Mouse (Mus musculus) WW6 (cell line): ENCODE measurements at regions not wholly inside any gene's neighbourhood (a gene's known extent, or its start where the extent isn't known, plus 50 kb on each side); places are given as distances from the start of the nearest gene placed in this dataset.
"Not testable (repeated sequence)": the region's sequence is repeated elsewhere in the genome, so short reads cannot be mapped to it uniquely, and the experiment has no call there.

Experiments used
- DNase-seq: peaks from one replicate; pipeline ENCODE4 v3.0.0-alpha.2; 2013; ENCODE audit warnings: low read depth, low spot score

GRCm38 (mm10) chr10:99578366-99578765, 181.1 kb downstream of the Csl start:
- DNase-seq: no peak

DNA sequence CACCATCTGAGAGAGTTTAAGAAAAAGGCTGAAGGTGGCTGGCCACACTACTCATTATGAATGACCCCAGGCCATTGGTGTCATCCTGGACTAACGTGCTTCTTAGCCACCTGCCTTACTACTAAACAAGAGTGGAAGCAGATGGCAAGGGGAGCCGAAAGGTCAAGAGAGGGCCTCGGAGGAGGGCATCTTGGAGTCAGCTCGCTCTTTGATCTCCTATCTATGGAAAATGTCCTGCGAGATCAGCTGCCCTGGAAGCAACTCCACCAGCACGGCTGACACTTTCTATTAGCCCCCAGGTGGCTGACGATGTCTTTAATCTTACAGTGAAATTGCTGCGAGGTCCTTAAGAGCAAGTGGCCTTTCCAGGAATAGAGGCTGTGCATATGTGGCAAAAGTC, 179.3 kb downstream of the Csl start:
- no peak for DNase-seq

GRCm38 (mm10) chr10:99581074-99581473, 178.4 kb downstream of the Csl start:
- no peak for DNase-seq

GRCm38 (mm10) chr10:99584855-99585254, 174.6 kb downstream of the Csl start:
- no peak for DNase-seq

DNA sequence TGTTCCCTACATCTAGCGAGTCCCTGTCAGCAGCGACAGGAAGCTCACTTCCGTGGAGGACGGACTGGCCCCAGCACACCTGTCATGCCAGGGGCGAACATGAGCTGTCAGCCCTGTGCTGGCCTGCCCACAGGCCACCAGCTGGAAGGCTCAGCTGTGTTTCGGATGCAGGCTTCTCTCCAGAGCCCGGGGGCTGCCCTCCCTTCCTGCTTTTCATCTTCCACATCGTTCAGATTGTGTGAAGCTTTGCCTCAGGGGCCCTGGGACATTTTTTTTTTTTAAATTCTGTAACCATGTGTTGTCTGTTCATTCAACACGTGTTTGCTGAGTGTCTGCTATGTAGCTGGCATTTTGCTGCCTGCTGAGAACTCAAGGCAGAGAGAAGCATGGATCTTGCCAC, 167.2 kb downstream of the Csl start:
- DNase-seq: no peak

DNA sequence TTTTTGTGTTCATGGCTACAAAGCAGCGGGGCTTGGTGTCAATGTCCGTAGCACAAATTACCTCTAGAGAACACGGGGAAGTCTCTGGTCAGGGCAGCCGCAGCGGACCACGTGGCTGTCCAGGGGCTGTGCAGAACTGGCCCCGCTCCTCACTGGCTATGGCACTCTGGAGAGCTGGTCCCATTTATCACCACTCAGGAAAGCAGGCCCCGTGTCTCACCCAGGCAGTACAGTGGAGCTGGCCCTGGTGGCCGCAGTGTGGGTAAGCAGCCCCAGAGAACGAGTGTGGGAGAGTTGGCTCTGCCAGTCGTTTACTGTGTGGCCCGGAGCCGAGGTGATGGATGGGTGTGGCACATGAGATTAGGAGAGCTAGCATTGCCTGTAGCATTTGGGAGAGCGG, 163.8 kb downstream of the Csl start:
- no peak for DNase-seq

GRCm38 (mm10) chr10:99599142-99600120, 160.0 kb downstream of the Csl start:
- not testable (repeated sequence) for DNase-seq

DNA sequence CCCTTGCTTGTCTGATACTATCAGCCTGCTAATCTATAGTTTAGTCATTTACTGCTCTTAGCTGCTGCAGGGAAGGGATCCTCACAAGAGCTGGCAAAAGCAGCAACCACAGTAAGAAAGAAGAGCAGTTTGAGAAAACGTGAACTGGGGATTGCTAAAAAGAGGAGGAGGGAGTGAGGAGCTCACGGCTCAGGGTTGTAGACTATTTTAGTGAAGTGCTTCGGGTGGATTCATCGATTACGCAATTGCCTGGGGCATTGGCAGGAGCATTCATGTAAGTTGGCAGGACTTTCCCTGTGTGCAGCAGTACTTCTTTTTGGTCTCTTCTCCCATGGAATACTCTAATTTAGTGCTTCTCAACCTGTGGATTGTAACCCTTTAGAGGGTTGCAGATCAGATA, 157.1 kb downstream of the Csl start:
- DNase-seq: no peak

- DNase-seq: no peak
Measured at GRCm38 (mm10) chr10:99604172-99604571, 155.3 kb downstream of the Csl start.

DNA sequence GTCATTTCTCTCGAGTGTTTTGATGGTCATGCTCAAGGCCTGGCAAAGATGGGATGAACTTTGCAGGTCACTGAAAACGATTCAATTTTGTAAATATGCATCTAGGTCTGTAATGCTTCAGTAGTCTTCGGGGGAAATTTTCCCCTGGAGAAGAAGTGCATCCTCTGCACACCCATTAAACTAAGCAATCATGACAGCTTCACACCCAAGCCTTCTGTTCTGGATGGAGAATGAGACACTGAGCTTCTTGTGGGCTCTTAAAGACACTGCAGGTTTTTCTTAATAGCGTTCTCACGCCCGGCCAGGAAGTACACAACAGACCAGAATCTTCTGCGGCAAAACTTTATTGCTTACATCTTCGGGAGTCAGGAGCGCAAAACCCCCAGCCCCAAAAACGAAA, 151.0 kb downstream of the Csl start:
- DNase-seq: no peak

- DNase-seq: no peak
Measured at GRCm38 (mm10) chr10:99609420-99609819, 150.0 kb downstream of the Csl start.

DNA sequence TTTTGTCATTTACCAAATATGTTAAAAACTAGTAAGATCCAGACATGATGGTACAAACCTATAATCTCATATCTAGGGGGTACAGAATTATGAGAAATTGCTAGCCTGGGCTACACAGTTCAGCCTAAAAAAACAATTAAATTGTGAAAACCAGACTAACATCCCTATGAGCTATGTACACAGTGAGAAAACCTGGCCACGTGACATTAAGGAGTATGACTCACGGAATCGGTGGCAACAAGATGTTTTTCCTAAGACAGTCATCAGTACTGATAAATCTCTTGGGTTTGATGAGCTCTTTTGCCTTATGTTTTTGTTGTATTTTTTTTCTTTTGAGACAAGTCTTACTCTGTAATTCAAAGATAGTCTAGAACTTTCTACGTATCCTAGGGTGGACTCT, 148.6 kb downstream of the Csl start:
- no peak for DNase-seq

DNA sequence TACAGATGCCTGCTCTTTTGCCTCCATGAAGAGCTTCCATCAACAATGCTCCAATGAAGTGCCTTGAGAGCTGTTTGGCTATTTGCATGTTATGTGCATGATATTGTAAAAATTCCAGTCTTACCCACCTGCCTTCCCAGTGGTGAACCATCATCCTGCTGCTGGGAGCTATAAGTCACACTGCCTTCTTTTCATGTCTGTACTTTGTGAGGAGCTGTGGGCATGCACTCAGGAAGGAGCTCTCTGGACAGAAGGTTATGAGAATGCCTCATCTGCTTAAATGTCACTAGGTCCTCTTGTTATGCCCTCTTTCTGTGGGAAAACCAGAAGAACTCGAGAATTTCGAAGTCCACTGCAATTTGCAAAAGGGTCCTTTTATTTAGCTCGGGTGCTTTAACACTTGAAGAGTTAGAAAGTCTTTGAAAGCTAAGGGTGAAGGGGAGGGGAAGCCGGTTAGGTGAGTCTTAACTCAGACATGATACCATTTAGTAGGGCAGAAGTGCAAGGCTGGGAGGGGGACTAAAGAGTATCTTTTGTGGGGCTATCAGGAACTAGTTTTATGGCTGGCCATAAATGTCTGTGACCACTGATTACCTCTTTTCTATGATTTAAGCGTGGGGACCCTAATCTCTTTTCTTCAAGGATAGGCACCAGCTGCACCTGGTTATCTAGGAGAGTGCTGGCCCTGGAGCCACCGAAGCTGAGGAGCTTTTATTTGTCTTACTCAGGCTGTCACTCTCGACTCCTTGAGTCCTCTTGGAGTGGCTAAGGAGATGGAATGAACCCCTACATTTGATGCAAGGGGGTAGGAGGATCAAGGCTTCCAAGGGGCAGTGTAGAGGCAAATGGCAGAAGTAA, 144.8 kb downstream of the Csl start:
- no peak for DNase-seq

GRCm38 (mm10) chr10:99615371-99615770, 144.1 kb downstream of the Csl start:
- no peak for DNase-seq

GRCm38 (mm10) chr10:99615779-99616178, 143.7 kb downstream of the Csl start:
- peak; percentile 39 for DNase-seq

- no peak for DNase-seq
Measured at GRCm38 (mm10) chr10:99617623-99618022, 141.8 kb downstream of the Csl start.

DNA sequence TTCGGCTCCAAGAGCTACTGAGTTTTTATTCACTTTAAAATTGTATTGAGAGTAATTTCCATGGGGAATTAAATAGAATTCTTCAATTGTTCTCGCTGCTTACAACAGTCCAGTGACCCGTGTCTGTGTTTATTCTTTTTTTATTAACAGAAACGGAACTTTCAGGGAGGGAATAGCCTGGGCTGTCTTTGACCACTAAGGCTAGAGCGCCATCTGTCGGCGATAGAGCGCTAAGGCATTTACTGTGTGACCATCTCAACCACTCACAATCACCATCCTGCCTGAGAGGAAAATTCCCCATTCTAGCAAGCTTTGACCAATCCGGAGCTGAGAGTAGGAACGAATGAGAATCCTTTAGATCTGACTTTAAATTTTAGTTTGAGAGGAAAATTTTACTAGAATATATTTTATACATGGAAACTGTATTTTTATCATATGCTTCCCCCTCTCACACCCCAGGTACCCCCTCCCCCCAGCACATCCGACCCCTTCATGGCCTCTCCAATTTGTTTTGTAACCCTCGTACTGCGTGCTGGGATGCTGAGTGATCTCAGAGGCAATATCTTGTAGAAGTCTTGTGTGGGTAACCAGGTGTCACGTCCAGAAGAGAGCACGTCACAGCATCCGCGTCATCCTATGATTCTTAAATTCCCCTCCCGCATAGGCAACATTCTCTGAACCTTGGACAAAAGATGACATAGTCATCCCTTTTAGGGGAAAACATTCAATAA, 139.9 kb downstream of the Csl start:
- peak; percentile 46 for DNase-seq

DNA sequence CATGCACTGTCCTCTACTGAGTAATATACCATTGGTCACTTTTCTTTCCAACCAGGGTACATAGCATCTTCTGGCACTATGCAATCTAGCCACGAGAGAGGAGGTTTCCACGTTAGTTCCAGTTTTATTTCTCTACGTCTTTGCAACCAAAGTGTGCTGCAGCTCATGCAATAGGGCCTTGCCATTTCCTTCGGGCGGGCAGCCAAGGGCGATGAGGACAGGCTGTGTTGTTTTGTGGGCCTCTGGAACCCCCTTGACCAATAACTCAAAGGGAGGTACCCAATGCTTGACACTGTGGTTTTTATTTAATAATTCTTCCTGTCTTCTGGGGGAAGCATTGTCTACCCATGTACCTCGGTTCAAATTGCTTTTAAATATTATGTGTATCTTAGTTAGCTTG, 139.0 kb downstream of the Csl start:
- no peak for DNase-seq

DNA sequence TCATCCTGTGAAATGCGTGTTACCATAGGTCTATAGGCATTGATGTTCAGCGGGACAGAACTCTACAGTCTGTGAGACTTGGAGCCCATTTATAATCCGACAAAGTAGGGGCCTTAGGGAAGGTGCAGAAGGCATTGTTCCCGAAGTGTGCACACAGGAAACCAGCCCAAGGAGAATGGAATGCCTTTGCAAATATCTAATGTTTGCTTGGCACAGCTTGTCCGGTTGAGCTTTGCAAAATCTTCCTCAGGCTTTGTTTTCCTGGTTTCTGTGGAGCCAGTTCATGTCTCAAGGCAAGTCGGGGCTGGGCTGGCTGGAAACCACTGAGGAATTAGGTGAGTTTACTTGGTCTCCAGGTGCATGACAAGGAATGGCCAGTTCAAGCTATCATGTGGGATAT, 132.1 kb downstream of the Csl start:
- DNase-seq: no peak

GRCm38 (mm10) chr10:99632250-99632985, 127.0 kb downstream of the Csl start:
- no peak for DNase-seq

- no peak for DNase-seq
Measured at GRCm38 (mm10) chr10:99635796-99636195, 123.7 kb downstream of the Csl start.
